Mouse (Mus musculus) retina, adult 2 months (tissue): Measurements from ENCODE around the gene Nfib.
A peak's percentile ranks its signal among the peaks of the same experiment; 100 is the strongest.

Experiments used
- DNase-seq: peaks from one replicate; pipeline ENCODE4 v3.0.0-alpha.2; 2012; ENCODE audit warnings: low read depth, low spot score

The Nfib gene

GRCm38 (mm10) chr4:82593681-82594666, 111.6 kb downstream of the Nfib start:
- no peak for DNase-seq

DNA sequence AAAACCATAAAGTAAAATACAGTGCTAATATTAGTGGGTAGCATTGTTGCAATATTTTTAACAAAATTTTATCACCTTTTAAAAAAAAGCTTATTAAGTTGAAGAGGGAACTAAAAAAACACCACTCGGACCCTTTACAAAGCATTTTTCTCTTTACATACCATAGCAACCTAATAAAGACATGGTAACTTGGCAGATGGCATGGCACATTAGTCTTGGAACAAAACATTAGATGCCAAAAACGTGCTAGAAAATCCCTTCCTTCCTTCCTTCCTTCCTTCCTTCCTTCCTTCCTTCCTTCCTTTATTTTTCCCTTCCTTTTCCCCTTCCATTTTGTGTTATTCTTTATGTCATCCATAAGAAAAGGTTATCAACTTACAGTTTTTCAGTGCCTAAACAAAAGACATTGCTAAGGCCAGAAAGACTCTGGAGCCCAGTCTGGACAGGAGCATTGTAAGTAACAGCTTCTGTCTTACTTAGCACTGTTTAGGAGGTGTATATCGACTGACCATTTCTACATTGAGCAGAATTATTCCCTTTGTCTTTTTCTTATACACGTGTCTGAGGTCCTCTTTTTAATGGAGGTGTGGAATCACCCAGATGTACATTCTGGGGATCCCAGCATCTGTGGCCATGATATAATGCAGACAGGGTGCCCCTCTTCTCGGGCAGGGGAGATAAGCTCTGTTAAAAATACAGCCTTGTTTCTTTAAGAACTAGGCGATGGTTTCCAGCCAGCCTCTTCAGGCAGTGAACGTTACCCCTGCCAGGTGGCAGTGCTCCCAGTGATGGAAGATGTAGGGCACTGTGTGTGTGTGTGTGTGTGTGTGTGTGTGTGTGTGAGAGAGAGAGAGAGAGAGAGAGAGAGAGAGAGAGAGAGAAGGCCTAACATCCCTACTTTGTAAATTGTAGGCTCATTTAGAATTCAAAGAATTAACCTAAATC, 113.2 kb downstream of the Nfib start:
- DNase-seq: no peak

DNA sequence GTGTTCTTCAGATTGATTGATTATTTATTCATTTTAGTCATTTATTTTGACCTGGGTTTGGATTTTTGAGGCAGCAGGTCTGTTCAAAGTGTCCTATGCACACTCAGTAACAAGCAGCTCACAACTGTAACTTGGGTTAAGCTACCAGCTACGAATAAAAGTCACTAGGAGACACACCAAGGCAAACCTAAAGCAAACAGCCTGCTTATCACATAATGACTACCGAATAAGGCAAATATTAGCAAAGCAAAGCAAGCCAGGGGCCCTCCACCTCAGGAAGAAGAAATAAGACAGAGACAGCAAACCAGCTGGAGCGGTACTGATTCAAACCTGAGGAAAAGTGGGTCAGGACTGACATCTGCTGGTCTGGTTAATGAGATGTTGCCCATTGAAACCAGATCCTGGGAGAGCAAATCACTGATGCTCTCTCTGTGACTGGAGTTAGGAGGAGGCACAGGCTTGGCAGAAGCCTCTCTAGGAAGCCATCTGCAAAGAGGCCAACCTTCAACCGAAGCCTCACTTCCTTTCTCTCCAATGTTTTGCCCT, 116.1 kb downstream of the Nfib start:
- DNase-seq: peak; percentile 23

- no peak for DNase-seq
Observed at GRCm38 (mm10) chr4:82588718-82589117, 116.8 kb downstream of the Nfib start.

DNA sequence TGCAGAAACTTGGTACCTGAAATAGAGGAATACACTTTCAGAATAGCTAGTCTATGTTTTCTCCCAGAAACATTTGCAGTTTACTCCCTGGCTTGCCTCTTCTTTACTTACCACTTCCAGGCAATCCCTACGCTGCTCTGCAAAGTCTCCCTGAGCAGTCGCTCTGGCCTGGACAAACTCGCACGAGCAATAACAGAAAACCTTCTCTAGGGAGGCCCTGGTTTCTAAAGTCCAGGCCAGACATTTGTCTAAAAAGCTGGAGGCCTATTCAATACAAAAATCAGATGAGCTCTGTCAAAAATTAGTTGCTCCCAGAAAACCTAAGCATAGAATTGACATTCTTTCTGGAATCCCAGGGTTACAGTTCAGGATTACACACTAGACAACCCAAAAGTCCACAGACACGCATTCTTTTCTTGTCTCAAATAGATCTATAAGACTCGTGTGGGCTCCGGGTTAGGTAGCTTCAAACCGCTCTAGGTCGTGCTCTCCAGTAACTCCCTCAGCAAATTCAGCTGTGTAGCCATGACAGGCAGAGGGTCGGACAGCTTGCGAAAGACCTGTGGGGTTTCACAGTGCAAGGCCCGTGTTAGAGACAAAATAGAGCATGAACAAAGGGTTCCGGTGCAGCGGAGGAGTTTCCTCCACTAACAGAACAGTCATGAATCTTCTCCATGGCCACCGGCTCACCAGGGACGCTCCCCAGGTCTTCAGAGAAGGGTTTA, 118.2 kb downstream of the Nfib start:
- DNase-seq: no peak

- no peak for DNase-seq
Observed at GRCm38 (mm10) chr4:82586637-82587036, 118.9 kb downstream of the Nfib start.

- DNase-seq: no peak
Observed at GRCm38 (mm10) chr4:82585536-82585935, 120.0 kb downstream of the Nfib start.

DNA sequence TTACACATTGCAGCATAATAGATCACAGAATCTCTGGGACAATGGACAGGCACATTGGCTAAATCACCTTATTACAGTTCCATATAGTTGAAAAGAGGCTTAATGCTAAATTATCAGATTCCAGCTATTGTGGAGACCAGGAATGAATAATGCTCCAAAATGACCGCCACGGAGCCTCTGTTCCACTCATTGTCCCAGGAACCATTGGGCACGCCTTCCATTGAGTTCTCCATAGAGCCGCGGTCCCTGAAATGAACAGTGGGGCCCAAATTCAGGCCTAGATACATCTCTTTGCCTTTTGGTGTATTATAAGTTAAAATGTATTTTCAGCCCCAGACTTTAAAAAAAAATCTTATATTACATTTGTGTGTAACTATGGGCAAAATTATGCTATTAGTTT, 120.5 kb downstream of the Nfib start:
- no peak for DNase-seq

- no peak for DNase-seq
Observed at GRCm38 (mm10) chr4:82584548-82584947, 121.0 kb downstream of the Nfib start.

GRCm38 (mm10) chr4:82573291-82573605, 132.3 kb downstream of the Nfib start:
- DNase-seq: no peak

DNA sequence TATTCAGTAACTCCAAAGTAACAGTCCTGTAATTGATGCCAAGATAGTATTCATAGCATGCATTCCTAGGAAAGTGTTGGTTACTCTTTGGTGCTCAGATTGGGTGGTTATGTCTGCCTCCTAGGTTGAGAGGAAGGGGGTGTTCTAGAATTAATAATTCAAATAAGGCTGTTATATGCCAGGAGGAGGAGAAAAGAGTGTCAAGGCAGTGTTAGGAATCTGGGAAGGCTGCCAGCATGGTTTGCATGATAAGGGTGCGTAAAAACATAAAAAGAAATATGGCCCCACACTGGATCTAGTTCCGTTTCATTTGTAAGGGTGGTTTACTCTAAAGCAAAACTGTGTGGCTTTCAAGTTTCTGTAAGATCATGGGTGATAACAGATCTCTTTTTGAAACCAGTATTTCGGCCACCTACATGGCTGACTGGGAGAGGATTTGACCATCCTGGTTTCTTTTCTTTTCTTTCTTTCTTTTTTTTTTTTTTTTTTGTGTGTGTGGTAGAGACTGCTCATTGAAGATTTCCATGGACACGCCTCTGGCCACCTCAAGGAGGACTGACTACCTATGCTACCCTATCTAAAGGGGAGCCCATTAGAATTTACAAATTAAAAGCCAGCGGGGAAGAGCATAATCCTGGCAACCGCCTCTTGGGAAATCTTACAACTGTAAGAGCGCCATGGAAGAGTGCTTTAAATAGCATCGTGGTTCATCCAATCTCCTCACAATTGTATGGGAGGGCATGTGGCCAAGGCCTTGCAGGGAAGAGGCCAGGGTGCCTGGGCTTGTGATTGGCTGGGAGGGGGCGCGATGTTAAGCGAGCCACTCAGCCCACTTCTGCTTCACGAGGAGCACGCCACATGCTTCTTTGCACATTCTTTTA, 132.9 kb downstream of the Nfib start:
- no peak for DNase-seq

- no peak for DNase-seq
Observed at GRCm38 (mm10) chr4:82558816-82559215, 146.7 kb downstream of the Nfib start.

DNA sequence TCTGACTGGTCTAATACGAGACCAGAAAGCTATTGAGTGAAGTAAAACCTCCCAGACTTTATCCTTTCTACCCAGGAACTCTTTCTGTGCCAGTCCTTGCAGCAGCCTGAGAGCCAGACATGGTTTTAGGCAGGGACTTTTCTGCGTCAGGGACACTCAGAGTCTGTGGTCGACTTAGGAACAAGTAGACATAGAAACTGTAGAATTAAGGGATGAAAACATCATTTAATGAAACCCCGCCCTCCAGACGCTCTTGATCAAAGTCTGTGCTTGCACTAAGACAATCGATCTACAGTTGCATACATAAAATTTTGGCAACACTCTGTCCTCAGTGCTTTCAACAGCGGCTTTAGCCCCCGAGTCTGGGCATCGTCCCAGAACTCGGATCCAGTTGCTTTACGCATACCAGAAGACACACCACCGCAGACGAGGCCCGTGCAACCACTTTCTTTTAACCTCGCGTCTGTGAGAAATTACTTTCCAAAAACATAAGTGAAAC, 149.8 kb downstream of the Nfib start:
- DNase-seq: no peak

DNA sequence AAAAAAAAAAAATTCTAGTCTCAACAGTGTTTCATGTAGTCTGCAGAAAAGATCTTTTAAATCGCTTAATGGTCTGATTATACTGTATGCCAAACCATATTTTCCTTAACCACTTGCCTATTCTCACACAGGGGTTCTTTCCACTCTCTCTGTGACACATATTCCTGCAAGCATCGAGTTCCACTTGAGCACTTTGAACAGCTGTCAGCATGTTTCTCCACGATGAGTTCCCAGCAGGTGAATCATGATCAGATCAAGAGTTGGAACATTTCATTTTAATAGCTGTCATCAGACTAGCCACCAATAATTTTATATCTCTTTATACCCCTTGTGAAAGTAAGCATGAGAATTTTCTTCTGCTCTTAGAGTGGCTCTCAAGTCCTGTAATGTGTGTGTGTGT, 151.9 kb downstream of the Nfib start:
- DNase-seq: no peak

DNA sequence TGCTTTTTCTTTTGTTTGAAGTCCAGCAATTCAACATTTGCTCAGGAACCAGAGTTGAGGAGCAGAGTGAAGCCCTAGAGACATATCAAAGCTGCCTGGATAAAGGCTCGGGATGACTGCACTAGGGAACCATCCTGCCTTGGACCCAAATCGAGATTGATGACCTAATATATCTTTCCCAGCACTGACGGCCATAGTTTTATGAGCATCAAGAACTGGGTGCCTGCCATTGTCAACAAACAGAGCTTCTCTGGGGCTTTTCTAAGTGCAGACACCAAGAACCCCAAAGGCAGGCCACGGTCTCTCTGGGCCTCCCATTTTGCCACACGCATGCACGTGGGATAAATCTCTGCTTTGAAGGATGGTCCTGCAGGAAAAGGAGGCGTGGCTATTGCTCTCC, 153.3 kb downstream of the Nfib start:
- DNase-seq: no peak

DNA sequence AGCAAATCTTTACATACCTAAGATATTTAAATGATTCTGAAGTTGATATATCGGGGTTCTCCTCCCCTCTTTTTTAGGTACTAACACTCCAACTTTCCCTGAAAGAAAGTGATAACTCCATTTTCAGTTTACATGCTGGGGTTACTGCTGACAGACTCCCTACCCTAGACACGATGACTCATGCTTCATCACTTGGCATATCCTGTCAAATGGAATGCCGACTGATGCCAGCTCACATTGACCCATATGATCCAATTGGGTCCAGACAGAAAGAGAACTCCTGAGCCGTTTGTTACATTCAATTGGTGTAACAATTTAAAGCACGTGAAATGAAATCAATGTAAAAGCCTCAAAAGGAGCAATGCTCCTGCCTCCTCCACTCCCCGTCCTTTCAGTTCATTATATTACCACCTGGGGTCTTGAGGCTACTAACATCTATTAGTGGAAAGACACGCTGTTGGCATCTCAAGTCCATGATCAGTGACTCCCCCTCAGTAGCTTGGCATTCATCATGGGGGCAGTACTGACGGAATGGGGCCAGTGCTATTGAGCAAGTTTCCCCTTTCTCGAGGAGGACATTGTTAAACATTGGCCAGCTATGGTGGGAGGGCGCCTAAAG, 155.7 kb downstream of the Nfib start:
- no peak for DNase-seq

DNA sequence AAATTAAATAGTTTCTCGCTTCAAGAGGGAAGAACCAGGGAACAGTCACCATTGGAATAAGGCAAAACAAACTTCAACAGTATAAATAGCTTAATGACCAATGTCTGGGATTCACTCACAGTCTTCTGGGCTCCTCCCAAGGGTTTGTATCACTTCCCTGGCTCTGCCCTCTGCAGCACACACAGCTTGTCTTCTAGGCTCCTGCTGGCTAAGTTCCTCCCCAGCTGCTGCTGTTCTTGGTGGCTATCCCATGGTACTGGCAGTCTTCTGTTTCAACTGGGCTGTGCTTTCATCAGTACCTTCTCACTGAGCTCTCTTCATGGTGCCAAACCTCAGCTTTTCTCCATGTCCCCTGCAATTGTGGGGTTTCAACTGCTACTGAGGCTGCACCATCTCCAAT, 157.3 kb downstream of the Nfib start:
- no peak for DNase-seq

- DNase-seq: no peak
Observed at GRCm38 (mm10) chr4:82543936-82544335, 161.6 kb downstream of the Nfib start.

DNA sequence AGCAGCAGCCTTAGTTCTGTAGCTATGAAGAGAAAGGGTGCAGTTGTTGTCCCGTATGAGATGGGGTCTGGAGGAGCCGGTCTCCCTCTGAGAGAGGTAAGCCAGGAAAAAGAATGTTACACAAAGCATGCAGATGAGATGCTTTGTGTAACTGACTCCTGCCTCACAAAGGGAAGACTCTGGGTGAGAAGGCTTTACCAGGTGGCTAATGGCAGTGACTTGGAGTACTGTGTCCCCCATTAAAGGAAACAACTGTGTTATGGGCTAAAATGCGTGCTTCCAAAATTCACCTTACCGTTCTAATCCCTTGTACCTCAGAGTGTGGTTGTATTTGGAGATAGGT, 162.2 kb downstream of the Nfib start:
- no peak for DNase-seq
